Mouse (Mus musculus) mesoderm, embryonic 11.5 days (tissue): Measurements from ENCODE around the gene Rsph3a.

ENCODE experiments used
- DNase-seq: peaks from one replicate; pipeline ENCODE4 v3.0.0-alpha.2; 2012; ENCODE audit warnings: low read depth, low spot score

The Rsph3a gene

DNA sequence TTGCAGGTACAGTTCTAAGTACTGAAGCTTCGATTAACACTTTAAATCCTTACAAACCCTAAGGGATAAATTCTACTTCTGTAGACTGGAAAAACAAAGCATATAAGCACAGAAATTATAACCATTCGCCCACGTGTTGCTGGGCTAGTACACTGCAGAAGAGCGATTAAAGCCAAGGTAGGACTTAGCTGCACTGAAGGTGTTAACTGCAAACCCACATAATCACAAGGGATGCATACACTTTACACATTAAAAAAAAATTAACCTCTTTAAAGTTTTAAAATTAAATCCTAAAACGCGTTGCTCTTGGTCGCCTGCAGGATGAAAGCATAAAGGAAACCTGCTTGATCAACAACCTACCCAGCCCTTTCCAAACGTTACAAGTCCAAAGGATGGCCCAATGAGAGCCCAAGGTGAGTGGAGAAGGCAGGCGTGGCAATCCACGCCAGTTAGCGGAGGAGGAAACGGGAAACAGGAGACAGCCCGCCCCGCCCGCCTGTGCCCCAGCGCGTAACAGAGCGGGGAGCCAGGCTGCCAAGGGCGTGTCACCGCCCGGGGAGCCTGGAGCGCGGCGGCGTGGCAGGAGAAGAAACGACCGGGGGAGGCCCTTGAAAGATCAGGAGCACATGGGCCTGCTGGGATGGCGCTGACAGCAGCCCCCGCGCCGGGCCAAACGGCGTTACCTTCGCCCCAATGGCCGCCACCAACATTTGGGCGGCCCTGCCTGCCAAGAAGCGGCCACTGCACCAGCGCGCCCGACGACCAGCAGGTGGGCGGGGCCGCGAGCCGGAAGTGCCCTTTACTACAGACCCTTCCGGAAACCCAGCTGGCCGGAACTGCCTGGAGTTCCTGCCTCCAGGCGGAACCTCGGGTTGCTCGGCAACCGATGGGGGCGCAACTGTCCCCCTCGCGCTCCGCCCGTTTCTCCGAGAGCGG lies at the start of gene Rsph3a:
Rsph3a (plus strand) TSS at position 498 of the 936 bp plus-strand sequence.
- DNase-seq, result peak; percentile 92

- DNase-seq, result no peak
Measured at GRCm38 (mm10) chr17:7896047-7896635, 49.3 kb upstream of the Rsph3a start.

- no peak for DNase-seq
Measured at GRCm38 (mm10) chr17:7897120-7897519, 48.3 kb upstream of the Rsph3a start.

DNA sequence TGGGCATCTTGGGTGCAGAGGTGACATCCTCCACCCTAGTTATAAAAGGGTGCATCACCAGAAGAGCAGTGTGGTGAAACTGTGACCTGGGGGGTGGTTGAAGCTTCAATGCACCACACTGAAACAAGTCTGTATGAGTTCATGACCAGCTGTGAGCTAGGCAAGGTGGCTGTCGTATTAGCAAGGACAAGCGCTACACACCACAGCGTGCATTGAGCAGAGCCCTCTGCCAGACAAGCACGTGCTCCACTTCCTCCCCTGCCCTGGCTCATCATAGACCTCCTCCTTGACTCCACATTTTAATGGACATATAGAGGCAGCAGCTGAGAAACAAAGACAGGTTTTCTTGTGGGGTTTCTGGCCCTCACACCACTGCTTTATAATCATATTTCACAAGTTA lies 47.7 kb upstream of the Rsph3a start:
- no peak for DNase-seq

GRCm38 (mm10) chr17:7899233-7899632 lies 46.2 kb upstream of the Rsph3a start:
- no peak for DNase-seq

GRCm38 (mm10) chr17:7899961-7900360 lies 45.5 kb upstream of the Rsph3a start:
- no peak for DNase-seq

DNA sequence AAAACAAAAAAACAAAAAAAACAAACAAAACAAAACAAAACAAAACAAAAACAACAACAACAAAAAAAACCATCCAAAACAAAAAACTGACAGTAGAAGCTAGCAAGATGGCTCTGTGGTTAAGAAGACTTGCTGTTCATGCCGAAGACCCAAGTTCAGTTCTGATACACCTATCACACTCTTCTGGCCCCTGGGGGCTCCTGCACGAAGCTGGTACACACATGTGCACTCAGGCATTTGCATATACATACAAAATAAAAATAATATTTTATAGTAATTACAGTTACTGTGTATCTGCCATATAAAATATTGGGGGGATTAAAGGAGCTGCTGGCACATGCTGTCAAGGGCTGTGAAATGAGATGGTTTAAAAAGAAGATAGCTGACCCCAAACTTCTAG lies 43.9 kb upstream of the Rsph3a start:
- no peak for DNase-seq

- no peak for DNase-seq
Measured at GRCm38 (mm10) chr17:7902362-7902761, 43.1 kb upstream of the Rsph3a start.

- no peak for DNase-seq
Measured at GRCm38 (mm10) chr17:7904992-7905391, 40.4 kb upstream of the Rsph3a start.

DNA sequence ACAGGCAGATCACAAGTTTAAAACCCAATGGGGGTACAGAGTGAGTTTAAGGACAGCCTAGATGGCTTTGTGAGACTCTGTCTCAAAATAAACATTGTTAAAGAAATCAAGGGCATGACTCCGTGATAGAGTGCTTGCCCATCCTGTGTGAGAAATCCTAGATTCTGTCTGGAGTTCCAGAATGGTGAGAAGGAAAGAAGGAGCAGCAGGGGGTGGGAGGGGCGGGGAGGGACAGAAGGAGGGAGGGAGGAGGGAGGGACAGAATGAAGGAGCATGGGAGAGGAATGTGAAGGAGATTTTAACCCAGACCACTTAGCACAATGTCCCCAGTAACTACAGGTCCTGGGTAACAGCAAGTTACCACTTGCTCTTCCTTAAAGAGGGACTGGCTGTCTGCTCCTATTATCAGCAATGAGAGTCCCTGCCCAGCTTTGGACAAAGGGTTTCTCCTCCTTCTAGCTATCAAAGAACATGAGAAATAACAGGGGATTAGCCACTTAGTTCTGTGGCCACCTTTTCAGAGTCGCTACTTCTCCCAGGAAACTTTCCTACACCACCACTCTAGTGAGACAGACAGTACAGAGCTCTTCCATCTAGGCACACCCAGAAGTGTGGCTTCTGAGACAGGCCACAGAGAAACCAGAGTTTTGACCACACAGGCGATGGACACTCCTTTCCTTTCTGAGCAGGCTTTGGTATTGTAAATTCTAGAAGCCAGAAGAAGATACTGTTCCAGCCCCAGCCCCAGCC lies 39.3 kb upstream of the Rsph3a start:
- DNase-seq, result no peak

DNA sequence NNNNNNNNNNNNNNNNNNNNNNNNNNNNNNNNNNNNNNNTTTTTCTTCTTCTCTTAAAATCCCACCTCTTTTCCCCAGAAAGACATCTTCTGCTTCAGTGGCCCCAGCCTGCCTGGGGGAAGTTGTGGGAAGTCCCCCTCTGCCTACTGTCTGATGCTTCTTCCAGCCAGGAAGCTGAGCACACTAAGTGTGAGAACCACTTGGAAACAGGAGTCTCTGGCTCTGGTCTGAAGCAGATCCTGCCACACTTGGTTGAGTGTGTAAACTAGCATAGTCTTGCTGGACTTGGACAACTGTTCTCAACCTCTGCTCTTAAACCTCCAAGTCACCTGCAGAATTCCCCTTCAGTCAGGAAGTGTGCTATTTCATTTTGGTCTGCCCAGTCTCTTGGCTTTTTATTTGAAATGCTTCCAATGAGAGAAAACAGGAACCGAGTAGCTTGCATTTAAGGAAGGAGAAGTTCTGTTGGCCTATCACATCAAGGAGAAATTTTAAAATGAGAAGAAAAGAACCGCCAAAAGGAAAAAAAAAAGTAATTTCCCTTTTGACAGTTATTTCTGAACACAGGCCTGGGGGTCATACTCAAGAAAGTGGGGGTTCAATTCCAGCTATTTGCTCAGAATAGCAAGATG lies 30.7 kb upstream of the Rsph3a start:
- DNase-seq, result no peak

- DNase-seq, result no peak
Measured at GRCm38 (mm10) chr17:7915791-7916190, 29.6 kb upstream of the Rsph3a start.

GRCm38 (mm10) chr17:7916782-7917574 lies 28.4 kb upstream of the Rsph3a start:
- no peak for DNase-seq

GRCm38 (mm10) chr17:7918355-7918754 lies 27.1 kb upstream of the Rsph3a start:
- DNase-seq, result no peak

GRCm38 (mm10) chr17:7919209-7919608 lies 26.2 kb upstream of the Rsph3a start:
- no peak for DNase-seq

DNA sequence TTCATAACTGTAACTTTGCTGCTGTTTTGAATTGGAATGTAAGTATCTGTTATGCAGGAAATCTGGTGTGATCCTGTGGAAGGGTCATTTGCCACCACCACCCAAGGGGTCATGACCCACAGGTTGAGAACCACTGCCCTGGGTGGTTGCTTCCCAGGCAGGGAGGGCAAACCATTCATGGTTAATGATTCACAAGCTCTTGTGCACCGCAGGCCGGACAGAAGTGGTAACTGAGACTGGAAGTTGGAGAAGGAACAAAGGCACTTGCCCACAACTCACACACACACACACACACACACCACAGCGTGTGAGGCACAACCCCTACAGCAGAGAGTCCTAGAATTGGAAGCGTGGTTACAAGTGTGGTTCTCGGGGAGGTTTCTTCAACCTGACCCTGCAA lies 22.9 kb upstream of the Rsph3a start:
- DNase-seq, result no peak

GRCm38 (mm10) chr17:7924185-7924725 lies 21.2 kb upstream of the Rsph3a start:
- DNase-seq, result no peak

DNA sequence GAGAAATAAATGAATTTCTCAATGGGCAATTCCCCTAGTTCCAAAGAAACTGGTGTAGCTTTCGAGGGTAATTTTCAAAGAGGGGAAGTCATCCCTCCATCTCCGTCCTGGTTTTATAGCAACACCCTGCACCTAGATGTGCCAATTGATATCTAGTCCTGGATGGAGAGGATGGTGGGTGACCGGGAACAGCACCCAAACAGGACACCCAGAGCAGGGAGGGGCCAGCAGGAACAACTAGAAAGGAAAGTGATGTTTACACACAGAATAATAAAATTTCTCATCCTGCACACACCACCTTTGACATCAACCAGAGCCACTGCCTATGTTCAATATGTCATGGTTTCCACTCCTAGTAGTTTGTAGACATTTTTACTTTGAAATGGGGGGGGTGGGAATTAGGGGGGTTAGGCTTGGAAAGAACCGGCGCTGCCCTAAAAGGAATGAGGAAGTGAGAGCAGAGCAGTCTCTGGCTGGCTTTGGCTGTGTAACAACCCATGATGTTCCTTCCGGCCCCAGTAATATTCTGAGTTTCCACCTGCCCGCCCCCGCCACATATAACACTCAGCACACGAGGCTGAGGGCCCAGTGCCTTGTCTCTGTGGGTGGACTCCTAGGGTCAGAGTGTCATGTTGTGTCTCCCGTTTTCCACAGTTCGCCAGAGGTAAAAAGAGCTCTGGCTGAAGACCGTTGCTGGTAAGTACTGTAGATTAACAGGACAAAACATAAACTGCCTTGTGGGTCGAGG lies 19.8 kb upstream of the Rsph3a start, which contains the start of gene Tagap:
Tagap (plus strand) TSS at position 588 of the 748 bp plus-strand sequence.
- no peak for DNase-seq

- peak; percentile 61 for DNase-seq
Measured at GRCm38 (mm10) chr17:7927582-7928535, 17.6 kb upstream of the Rsph3a start.
